23 mouse cellular contexts compared by ENCODE assay signal in the genomic region with DNA sequence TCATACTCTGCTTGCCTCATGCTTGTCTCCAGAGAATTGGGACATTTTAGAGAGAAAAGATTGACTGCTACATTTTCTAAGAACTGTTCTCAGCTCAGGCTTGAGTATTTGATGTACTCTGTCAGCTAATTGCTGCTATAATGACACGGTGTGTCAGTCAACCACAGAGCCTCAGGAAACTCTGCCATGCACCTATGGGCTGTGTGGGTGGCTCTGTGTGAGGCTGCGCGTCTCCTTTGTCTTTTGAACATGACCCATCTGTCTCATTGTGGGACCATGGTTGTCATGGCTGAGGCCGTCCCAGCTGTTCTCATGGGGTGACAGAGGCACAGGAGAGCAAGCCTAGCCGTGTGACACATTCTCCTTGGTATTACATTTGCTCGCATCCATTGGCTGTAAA. TPM values are rescaled to one million over a fixed set of nuclear protein-coding genes. Genes with fewer than 3 reads are reported as not detected.
A peak's percentile ranks its signal among the peaks of the same experiment; 100 is the strongest.
DNase-seq lines count a peak whose midpoint lies in the region; ATAC-seq and TF ChIP-seq lines count a peak whose summit lies in the region.
"Had no signal": no experiment of that assay in that cellular context is flagged by ENCODE, and none has a peak within 500 bp of the region (broad histone marks: within the 10 kb centered on the region; RNA-seq: fewer than 3 reads in every experiment).

No protein-coding gene starts in this region.

- TF ChIP-seq CTCF in midbrain, postnatal 0 days (IDR thresholded peaks at IDR 0.05) = no peak
- no peak for TF ChIP-seq CTCF in brain, embryonic 14.5 days (IDR thresholded peaks at IDR 0.05; ENCODE audit: borderline replicate concordance, extremely low read depth, insufficient read depth, insufficient read length)
- TF ChIP-seq CTCF in gastrocnemius, adult 2 months (IDR thresholded peaks at IDR 0.05) = no peak

- peaks cover 65% of the 10 kb centered on the region for H3K36me3 ChIP-seq in forebrain, embryonic 13.5 days (ENCODE audit: poor library complexity, severe bottlenecking)
- no peaks in the 10 kb centered on the region for H3K36me3 ChIP-seq in forebrain, embryonic 11.5 days (ENCODE audit: control insufficient read depth, insufficient read depth, low read length)
- peaks cover 66% of the 10 kb centered on the region for H3K36me3 ChIP-seq in midbrain, embryonic 13.5 days
- peaks cover 29% of the 10 kb centered on the region for H3K36me3 ChIP-seq in midbrain, postnatal 0 days (ENCODE audit: insufficient read depth, low read length)

- H3K4me1 ChIP-seq in forebrain, embryonic 13.5 days = no peaks in the 10 kb centered on the region
- no peaks in the 10 kb centered on the region for H3K4me1 ChIP-seq in forebrain, embryonic 11.5 days (replicated peaks; ENCODE audit: control insufficient read depth, insufficient read depth, low read length)
- H3K4me1 ChIP-seq in midbrain, embryonic 13.5 days (replicated peaks) = no peaks in the 10 kb centered on the region
- H3K4me1 ChIP-seq in midbrain, postnatal 0 days (ENCODE audit: insufficient read depth, low read length) = no peaks in the 10 kb centered on the region
- H3K4me1 ChIP-seq: embryonic facial prominence, embryonic 13.5 days; limb, embryonic 13.5 days; lung, embryonic 15.5 days; midbrain, embryonic 15.5 days; stomach, embryonic 15.5 days had no signal

- no peak for DNase-seq in forebrain, embryonic 11.5 days (ENCODE audit: low spot score)
- DNase-seq in midbrain, postnatal 0 days (ENCODE audit: low spot score) = no peak
- DNase-seq in brain, embryonic 14.5 days (ENCODE audit: low read depth) = peak; percentile 50
- peak; percentile 73 to 74 for DNase-seq in spleen, postnatal 36 days (ENCODE audit: low spot score in 2 of 2)
- DNase-seq in gastrocnemius, adult 2 months = no peak
- DNase-seq in heart, postnatal 4 days = no peak
- DNase-seq: adrenal gland, postnatal 14 days; cerebellum, adult 11-12 months; cerebellum, postnatal 14 days; heart, postnatal 10 days; kidney, adult 11 months; retina, postnatal 1 day had no signal

- peak overlapping the region; percentile 14; the same call in 1 of the 2 replicates for H3K27ac ChIP-seq in forebrain, embryonic 13.5 days
- no peak overlapping the region for H3K27ac ChIP-seq in forebrain, embryonic 11.5 days (ENCODE audit: low read depth, low read length)
- no peak overlapping the region for H3K27ac ChIP-seq in midbrain, embryonic 13.5 days
- no peak overlapping the region for H3K27ac ChIP-seq in midbrain, postnatal 0 days (ENCODE audit: low read depth, low read length)
- H3K27ac ChIP-seq in gastrocnemius, adult 2 months = no peak overlapping the region
- H3K27ac ChIP-seq: embryonic facial prominence, embryonic 13.5 days; limb, embryonic 13.5 days; liver, embryonic 14.5 days; lung, embryonic 15.5 days; macrophage; midbrain, embryonic 15.5 days; stomach, embryonic 15.5 days had no signal

- peak; percentile 59; the same call in 1 of the 2 replicates for ATAC-seq in forebrain, embryonic 13.5 days
- no peak for ATAC-seq in forebrain, embryonic 11.5 days (replicated peaks; ENCODE audit: low FRiP score)
- ATAC-seq in midbrain, embryonic 13.5 days = peak; percentile 55; the same call in 1 of the 2 replicates
- no peak for ATAC-seq in midbrain, postnatal 0 days (ENCODE audit: low FRiP score)
- ATAC-seq: midbrain, embryonic 15.5 days had no signal

- no peaks in the 10 kb centered on the region for H3K27me3 ChIP-seq in forebrain, embryonic 13.5 days
- no peaks in the 10 kb centered on the region for H3K27me3 ChIP-seq in forebrain, embryonic 11.5 days (ENCODE audit: control insufficient read depth, insufficient read depth, low read length)
- no peaks in the 10 kb centered on the region for H3K27me3 ChIP-seq in midbrain, embryonic 13.5 days
- H3K27me3 ChIP-seq in midbrain, postnatal 0 days (ENCODE audit: insufficient read depth, low read length) = no peaks in the 10 kb centered on the region
- H3K27me3 ChIP-seq: CH12.LX; embryonic facial prominence, embryonic 13.5 days; limb, embryonic 13.5 days; lung, embryonic 15.5 days; midbrain, embryonic 15.5 days; stomach, embryonic 15.5 days had no signal

- TF ChIP-seq POLR2A in brain, embryonic 14.5 days (IDR thresholded peaks at IDR 0.05; ENCODE audit: borderline replicate concordance, extremely low read depth, insufficient read depth, insufficient read length, poor library complexity, severe bottlenecking) = no peak

- H3K4me2 ChIP-seq in forebrain, embryonic 13.5 days = no peak overlapping the region
- no peak overlapping the region for H3K4me2 ChIP-seq in forebrain, embryonic 11.5 days (ENCODE audit: low read depth, low read length, severe bottlenecking)
- no peak overlapping the region for H3K4me2 ChIP-seq in midbrain, embryonic 13.5 days (replicated peaks)
- H3K4me2 ChIP-seq in midbrain, postnatal 0 days (ENCODE audit: low read depth, low read length, poor library complexity, severe bottlenecking) = no peak overlapping the region
- H3K4me2 ChIP-seq: embryonic facial prominence, embryonic 13.5 days; heart, embryonic 11.5 days; limb, embryonic 13.5 days; lung, embryonic 15.5 days; midbrain, embryonic 15.5 days; stomach, embryonic 15.5 days had no signal

- 81% methylated on average over 6 of the region's 6 CpGs for WGBS in forebrain, embryonic 13.5 days
- WGBS in forebrain, embryonic 11.5 days = 89% methylated on average over 6 of the region's 6 CpGs
- WGBS in midbrain, embryonic 13.5 days = 72% methylated on average over 6 of the region's 6 CpGs
- WGBS in midbrain, postnatal 0 days = 72% methylated on average over 6 of the region's 6 CpGs

- no peaks in the 10 kb centered on the region for H3K9me3 ChIP-seq in forebrain, embryonic 13.5 days (replicated peaks)
- no peaks in the 10 kb centered on the region for H3K9me3 ChIP-seq in forebrain, embryonic 11.5 days (ENCODE audit: control insufficient read depth, low read length)
- H3K9me3 ChIP-seq in midbrain, embryonic 13.5 days = no peaks in the 10 kb centered on the region
- H3K9me3 ChIP-seq in midbrain, postnatal 0 days (ENCODE audit: low read length) = no peaks in the 10 kb centered on the region
- H3K9me3 ChIP-seq: embryonic facial prominence, embryonic 13.5 days; limb, embryonic 13.5 days; lung, embryonic 15.5 days; midbrain, embryonic 15.5 days; stomach, embryonic 15.5 days had no signal

- H3K4me3 ChIP-seq in forebrain, embryonic 13.5 days = no peak overlapping the region
- no peak overlapping the region for H3K4me3 ChIP-seq in forebrain, embryonic 11.5 days (ENCODE audit: low read depth, low read length)
- H3K4me3 ChIP-seq in midbrain, embryonic 13.5 days (replicated peaks) = no peak overlapping the region
- H3K4me3 ChIP-seq in midbrain, postnatal 0 days (ENCODE audit: low read depth, low read length) = no peak overlapping the region
- H3K4me3 ChIP-seq in gastrocnemius, adult 2 months = no peak overlapping the region
- H3K4me3 ChIP-seq: embryonic facial prominence, embryonic 13.5 days; limb, embryonic 13.5 days; lung, embryonic 15.5 days; midbrain, embryonic 15.5 days; stomach, embryonic 15.5 days had no signal

- H3K9ac ChIP-seq in forebrain, embryonic 13.5 days = no peak overlapping the region
- H3K9ac ChIP-seq in forebrain, embryonic 11.5 days (ENCODE audit: low read length) = no peak overlapping the region
- H3K9ac ChIP-seq in midbrain, embryonic 13.5 days (replicated peaks) = no peak overlapping the region
- H3K9ac ChIP-seq in midbrain, postnatal 0 days (replicated peaks; ENCODE audit: low read length, poor library complexity, severe bottlenecking) = no peak overlapping the region
- H3K9ac ChIP-seq: embryonic facial prominence, embryonic 13.5 days; limb, embryonic 13.5 days; liver, embryonic 14.5 days; lung, embryonic 15.5 days; midbrain, embryonic 15.5 days; stomach, embryonic 15.5 days had no signal

- intact Hi-C loops in gastrocnemius, adult 2 months (cut with DNase I) = no loop called here

RNA-seq across cellular contexts. Expression of a gene that starts 17.1 kb away (rescaled TPM):
- 18.0 and 19.1 TPM in 2 replicates for polyA plus RNA-seq in forebrain, embryonic 13.5 days (2015; fragmentation: Nextera tagmentation; extraction: Ambion mirVana)
- polyA plus RNA-seq in forebrain, embryonic 11.5 days (2014; fragmentation: Nextera tagmentation; extraction: Ambion mirVana) = 25.4 and 27.1 TPM in 2 replicates
- polyA plus RNA-seq in midbrain, embryonic 13.5 days (2015; fragmentation: Nextera tagmentation; extraction: Ambion mirVana) = 20.0 and 21.3 TPM in 2 replicates
- 25.5 and 35.9 TPM in 2 replicates for total RNA-seq in midbrain, postnatal 0 days (2014; rRNA removed)
- 12.3 and 12.8 TPM in 2 replicates for polyA plus RNA-seq in midbrain, postnatal 0 days (2015; fragmentation: Nextera tagmentation; extraction: Ambion mirVana)
- 17.0 and 23.5 TPM in 2 replicates for polyA plus RNA-seq in brain, embryonic 14.5 days (2012; rRNA removed)
- 10 to 100 TPM; 10.9 to 11.9 TPM for total RNA-seq in gastrocnemius, adult 2 months (2021)
- 10 to 100 TPM; 21.0 to 23.5 TPM for total RNA-seq in heart, postnatal 4 days (2021)

Comparison
In these comparisons a context has a peak if more than half of its experiments do, and no peak if none do; other contexts are left out.
1. ATAC-seq: peak in forebrain, embryonic 13.5 days (single experiment) and midbrain, embryonic 13.5 days (single experiment); none in forebrain, embryonic 11.5 days (single experiment) and midbrain, postnatal 0 days (single experiment).
2. DNase-seq: peak in brain, embryonic 14.5 days (single experiment) and spleen, postnatal 36 days (2 of 2); none in forebrain, embryonic 11.5 days (single experiment), midbrain, postnatal 0 days (single experiment), gastrocnemius, adult 2 months (single experiment) and heart, postnatal 4 days (single experiment).